Mouse (Mus musculus) kidney, adult 2 months (tissue): ENCODE measurements around the gene Gm1043. TPM values are rescaled to one million over a fixed set of nuclear protein-coding genes. Genes with fewer than 3 reads are reported as not detected.

Experiments used
- DNase-seq: peaks from one replicate; pipeline ENCODE4 v3.0.0; 2021
- H3K27ac ChIP-seq: fragments of 200-500 bp; 2 replicates; pipeline ENCODE4 v1.5.1; 2012; ENCODE audit warnings: low read depth, low read length, control low read depth, inconsistent platforms; ENCODE audit not compliant: insufficient read depth
- H3K27me3 ChIP-seq: fragments of 200-500 bp; replicated peaks from 2 replicates; pipeline ENCODE4 v1.6.1; 2012; ENCODE audit warnings: mild to moderate bottlenecking, moderate library complexity, low read length, inconsistent platforms; ENCODE audit not compliant: control insufficient read depth, insufficient read depth
- H3K36me3 ChIP-seq: fragments of 200-500 bp; 2 replicates; pipeline ENCODE4 v1.6.1; 2012; ENCODE audit warnings: mild to moderate bottlenecking, moderate library complexity, low read length, inconsistent platforms; ENCODE audit not compliant: control insufficient read depth, insufficient read depth
- H3K4me1 ChIP-seq: fragments of 200-500 bp; 2 replicates; pipeline ENCODE4 v1.6.1; 2011; ENCODE audit warnings: low read length; ENCODE audit not compliant: control insufficient read depth, insufficient read depth
- H3K4me3 ChIP-seq: fragments of 200-500 bp; 2 replicates; pipeline ENCODE4 v1.5.1; 2011; ENCODE audit warnings: mild to moderate bottlenecking, low read depth, low read length, control low read depth; ENCODE audit not compliant: insufficient read depth
- CTCF ChIP-seq: fragments of 200-500 bp; conservative IDR thresholded peaks from 2 replicates; pipeline ENCODE4 v1.5.1; 2011; ENCODE audit warnings: low read depth, mild to moderate bottlenecking, control low read depth, low read length, moderate library complexity, mixed read lengths; ENCODE audit not compliant: insufficient read depth, insufficient read length
- POLR2A ChIP-seq: fragments of 200-500 bp; IDR thresholded peaks from one replicate; pipeline ENCODE4 v1.6.1; 2011; ENCODE audit warnings: low read depth, low read length, control low read depth
- WGBS: fragments of 180-500 bp; shearing (Covaris S2); methylation state at CpG from one replicate; pipeline ENCODE4 v1.1.7; 2018; 5-methylcytosine and 5-hydroxymethylcytosine counted together
- polyA plus RNA-seq: library from polyadenylated mRNA; depleted of rRNA; stranded (reverse); fragments of >200 nt; gene quantifications from 2 replicates; pipeline ENCODE4 v1.2.3, GENCODE M21; 2012

Gene Gm1043
- polyA plus RNA-seq, 1 experiment: 0.08 TPM

GRCm38 (mm10) chr5:37247456-37247855 is 162.3 kb downstream of the Gm1043 start:
- no peaks in the 10 kb centered on the region for H3K36me3 ChIP-seq
- H3K27me3 ChIP-seq: no peaks in the 10 kb centered on the region
- no peak overlapping the region for H3K27ac ChIP-seq
- no peaks in the 10 kb centered on the region for H3K4me1 ChIP-seq
- no peak overlapping the region for H3K4me3 ChIP-seq
- TF ChIP-seq POLR2A (no peak), CTCF (no peak)
- DNase-seq: no peak
- 51% methylated on average over 4 of the region's 4 CpGs for WGBS

- no peak overlapping the region for H3K27ac ChIP-seq
- H3K27me3 ChIP-seq: no peaks in the 10 kb centered on the region
- DNase-seq: no peak
- H3K36me3 ChIP-seq: no peaks in the 10 kb centered on the region
- no peak overlapping the region for H3K4me3 ChIP-seq
- no peaks in the 10 kb centered on the region for H3K4me1 ChIP-seq
- WGBS: 90% methylated on average over 3 of the region's 3 CpGs
- TF ChIP-seq CTCF: no peak
- TF ChIP-seq POLR2A: no peak
Measured at GRCm38 (mm10) chr5:37248870-37249269, 163.7 kb downstream of the Gm1043 start.

DNA sequence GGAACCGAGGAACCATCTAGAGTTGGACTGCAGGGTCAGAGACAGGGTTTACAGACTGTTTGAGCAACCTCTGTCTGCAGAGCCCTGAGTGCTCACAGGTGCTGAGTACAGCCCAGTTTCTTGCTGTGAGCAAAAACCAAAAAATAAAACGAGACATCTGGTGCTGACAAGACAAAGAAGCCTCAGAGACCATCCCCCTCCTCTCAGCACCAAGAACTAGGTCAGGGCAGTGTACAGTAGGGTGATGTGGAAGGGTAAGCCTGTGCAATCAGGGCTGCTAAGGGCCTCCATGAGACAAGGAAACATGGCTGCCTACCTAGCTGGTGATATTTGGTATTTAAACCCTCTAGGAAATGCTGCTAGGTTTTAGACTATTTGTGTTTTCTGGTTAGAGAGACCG is 166.4 kb downstream of the Gm1043 start:
- Histone ChIP-seq H3K4me3 (no peak overlapping the region), H3K36me3 (no peaks in the 10 kb centered on the region), H3K27ac (no peak overlapping the region), H3K27me3 (no peaks in the 10 kb centered on the region), H3K4me1 (no peaks in the 10 kb centered on the region)
- DNase-seq: no peak
- TF ChIP-seq CTCF (no peak), POLR2A (no peak)
- WGBS: 56% methylated on average over 3 of the region's 3 CpGs

GRCm38 (mm10) chr5:37252101-37252804 is 167.1 kb downstream of the Gm1043 start:
- no peak for TF ChIP-seq POLR2A
- TF ChIP-seq CTCF: no peak
- no peaks in the 10 kb centered on the region for H3K27me3 ChIP-seq
- WGBS: 82% methylated on average over 9 of the region's 9 CpGs
- H3K4me1 ChIP-seq: no peaks in the 10 kb centered on the region
- no peak overlapping the region for H3K27ac ChIP-seq
- H3K36me3 ChIP-seq: no peaks in the 10 kb centered on the region
- DNase-seq: no peak
- H3K4me3 ChIP-seq: no peak overlapping the region

DNA sequence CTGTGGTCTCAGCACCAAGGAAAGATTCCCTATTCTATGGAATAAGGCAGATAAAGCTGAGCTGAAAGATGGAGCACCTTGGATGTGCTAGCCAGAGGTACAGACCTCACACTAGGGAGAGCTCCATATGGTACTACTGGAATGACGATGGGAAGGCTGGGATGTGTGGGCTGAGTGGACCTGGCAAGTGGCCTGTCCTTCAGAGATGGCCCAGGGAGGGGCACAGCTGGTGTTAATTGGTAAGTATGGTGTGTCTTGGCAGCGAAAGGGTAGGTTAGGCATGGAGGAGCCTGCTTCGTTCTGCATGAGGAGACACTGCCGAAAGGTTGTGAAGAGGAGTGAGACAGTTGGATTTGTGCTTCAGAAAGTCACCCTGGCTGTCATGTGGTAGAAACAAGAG is 169.4 kb downstream of the Gm1043 start:
- no peak for DNase-seq
- TF ChIP-seq CTCF (no peak), POLR2A (no peak)
- 80% methylated on average over 4 of the region's 4 CpGs for WGBS

DNA sequence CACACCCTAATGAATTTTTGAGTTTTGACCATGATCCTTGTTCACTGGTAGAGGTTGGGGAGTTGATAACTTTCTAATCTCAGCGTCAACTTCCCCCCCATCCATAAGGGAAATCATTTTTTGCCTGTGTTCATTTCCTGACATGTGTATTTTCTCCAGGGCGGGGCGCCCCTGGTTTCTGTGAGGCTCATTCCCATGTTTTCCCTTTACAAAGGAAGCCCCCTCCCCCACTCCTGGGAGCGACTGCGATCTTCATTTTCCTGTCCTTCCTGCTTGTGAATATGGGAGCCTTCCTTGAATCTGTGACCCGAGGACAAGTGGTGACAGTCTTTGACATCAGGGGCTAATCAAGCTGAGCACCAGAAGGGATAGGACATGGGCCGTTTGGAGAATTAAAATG is 171.7 kb downstream of the Gm1043 start:
- Histone ChIP-seq H3K4me1 (no peaks in the 10 kb centered on the region), H3K27ac (no peak overlapping the region), H3K4me3 (no peak overlapping the region), H3K36me3 (no peaks in the 10 kb centered on the region), H3K27me3 (no peaks in the 10 kb centered on the region)
- DNase-seq: no peak
- 64% methylated on average over 7 of the region's 7 CpGs for WGBS
- no peak for TF ChIP-seq POLR2A
- no peak for TF ChIP-seq CTCF

More for the DNA sequence above, 169.4 kb downstream of the Gm1043 start:
- Histone ChIP-seq H3K4me1 (no peaks in the 10 kb centered on the region), H3K27ac (no peak overlapping the region), H3K36me3 (no peaks in the 10 kb centered on the region), H3K27me3 (no peaks in the 10 kb centered on the region), H3K4me3 (no peak overlapping the region)

- Histone ChIP-seq H3K36me3 (no peaks in the 10 kb centered on the region), H3K4me1 (no peaks in the 10 kb centered on the region), H3K4me3 (no peak overlapping the region), H3K27me3 (no peaks in the 10 kb centered on the region; the same call in 1 of the 2 replicates), H3K27ac (no peak overlapping the region)
- no peak for TF ChIP-seq POLR2A
- TF ChIP-seq CTCF: no peak
- WGBS: 49% methylated on average over 5 of the region's 5 CpGs
- no peak for DNase-seq
Measured at GRCm38 (mm10) chr5:37257243-37257642, 172.1 kb downstream of the Gm1043 start.
